Mouse (Mus musculus) heart, embryonic 11.5 days (tissue): Measurements from ENCODE around the gene Mkrn2os. TPM values are rescaled to one million over a fixed set of nuclear protein-coding genes. Genes with fewer than 3 reads are reported as not detected.

ENCODE experiments used
- ATAC-seq: fragments of 200-750 bp; cut with Nextera tagmentation; replicated peaks from 2 replicates; pipeline ENCODE4 v1.8.0; 2017; ENCODE audit warnings: moderate library complexity; ENCODE audit not compliant: insufficient number of reproducible peaks, low FRiP score, low TSS enrichment
- H3K27ac ChIP-seq: fragments of 300-500 bp; sonication (generic); 2 replicates; pipeline ENCODE4 v1.5.1; 2014; ENCODE audit warnings: mild to moderate bottlenecking, low read depth, low read length
- H3K27me3 ChIP-seq: fragments of 300-500 bp; sonication (generic); 2 replicates; pipeline ENCODE4 v1.6.1; 2014; ENCODE audit warnings: mild to moderate bottlenecking, low read length, mixed read lengths; ENCODE audit not compliant: control insufficient read depth, insufficient read depth
- H3K36me3 ChIP-seq: fragments of 300-500 bp; sonication (generic); 2 replicates; pipeline ENCODE4 v1.6.1; 2014; ENCODE audit warnings: mild to moderate bottlenecking, low read length, moderate library complexity, mixed read lengths; ENCODE audit not compliant: control insufficient read depth, insufficient read depth
- H3K4me1 ChIP-seq: fragments of 300-500 bp; sonication (generic); 2 replicates; pipeline ENCODE4 v1.6.1; 2014; ENCODE audit warnings: low read length; ENCODE audit not compliant: control insufficient read depth, insufficient read depth
- H3K4me2 ChIP-seq: fragments of 300-500 bp; sonication (generic); 2 replicates; pipeline ENCODE4 v1.6.1; 2014; ENCODE audit warnings: mild to moderate bottlenecking, moderate library complexity
- H3K4me3 ChIP-seq: fragments of 300-500 bp; sonication (generic); 2 replicates; pipeline ENCODE4 v1.5.1; 2014; ENCODE audit warnings: low read depth, low read length
- H3K9ac ChIP-seq: fragments of 300-500 bp; sonication (generic); 2 replicates; pipeline ENCODE4 v1.6.1; 2014; ENCODE audit warnings: mild to moderate bottlenecking, low read depth, low read length, moderate library complexity
- H3K9me3 ChIP-seq: fragments of 300-500 bp; sonication (generic); replicated peaks from 2 replicates; pipeline ENCODE4 v1.6.1; 2016; ENCODE audit warnings: low read length; ENCODE audit not compliant: control insufficient read depth
- WGBS: fragments of 180-500 bp; shearing (Covaris S2); extraction: QIAGEN DNeasy Blood & Tissue Kit; methylation state at CpG from one replicate; pipeline ENCODE4 v1.1.7; 2014; ENCODE audit not compliant: insufficient replicate concordance; 5-methylcytosine and 5-hydroxymethylcytosine counted together
- polyA plus RNA-seq: library from polyadenylated mRNA; unstranded; fragments of >200 nt; fragmentation: Nextera tagmentation; extraction: Ambion mirVana; gene quantifications from 2 replicates; pipeline ENCODE4 v1.2.1, GENCODE M21; 2014

Gene Mkrn2os
- polyA plus RNA-seq, 1 experiment from 2014 or later = 0.21 TPM

DNA sequence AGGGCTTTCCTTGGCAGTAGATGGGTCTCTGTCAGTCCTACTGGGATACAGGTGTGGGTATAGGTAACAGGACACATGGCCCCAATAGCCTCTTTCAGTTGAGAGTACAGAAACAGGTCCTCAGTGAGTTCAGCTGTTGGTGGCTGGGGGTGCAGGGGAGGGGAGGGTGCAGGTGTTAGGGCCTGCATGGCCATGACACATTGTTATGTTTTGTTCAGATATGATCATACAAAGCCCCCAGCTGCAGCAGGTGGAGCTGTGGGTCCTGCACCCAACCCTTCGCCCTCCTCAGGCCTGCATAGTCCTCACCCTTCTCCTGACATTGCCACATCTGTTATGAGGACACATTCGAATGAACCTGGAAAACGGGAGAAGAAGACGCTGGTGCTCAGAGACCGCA, 17.9 kb upstream of the Mkrn2os start:
- Histone ChIP-seq H3K27ac (no peak overlapping the region), H3K4me2 (no peak overlapping the region), H3K36me3 (peaks cover 15% of the 10 kb centered on the region), H3K27me3 (no peaks in the 10 kb centered on the region), H3K9ac (no peak overlapping the region), H3K4me1 (no peaks in the 10 kb centered on the region), H3K9me3 (no peaks in the 10 kb centered on the region), H3K4me3 (no peak overlapping the region)
- no peak for ATAC-seq
- 84% methylated on average over 5 of the region's 5 CpGs for WGBS

DNA sequence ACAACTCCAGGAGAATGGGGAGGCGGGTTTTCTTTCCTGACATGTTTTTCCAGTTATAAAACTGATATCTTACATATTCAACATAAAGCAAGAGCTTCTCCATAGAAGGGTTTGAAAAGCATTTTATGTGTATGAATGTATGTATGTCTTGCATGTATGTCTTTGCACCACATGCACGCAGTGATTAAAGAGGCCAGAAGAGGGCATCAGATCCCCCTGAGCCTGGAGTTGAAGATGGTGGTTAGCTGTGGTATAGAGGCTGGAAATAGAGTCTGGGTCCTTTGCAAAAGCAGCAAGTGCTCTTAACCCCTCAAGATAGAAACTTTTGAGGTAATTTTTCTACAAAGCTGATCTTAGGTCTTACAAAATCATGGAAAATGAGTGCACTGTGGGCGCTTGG, 16.7 kb upstream of the Mkrn2os start:
- Histone ChIP-seq H3K36me3 (peaks cover 9% of the 10 kb centered on the region; the same call in 1 of the 2 replicates), H3K27ac (no peak overlapping the region), H3K4me1 (no peaks in the 10 kb centered on the region), H3K4me3 (no peak overlapping the region), H3K4me2 (no peak overlapping the region), H3K27me3 (no peaks in the 10 kb centered on the region), H3K9me3 (no peaks in the 10 kb centered on the region), H3K9ac (no peak overlapping the region)
- ATAC-seq = no peak
- 59% methylated on average over 3 of the region's 3 CpGs for WGBS

DNA sequence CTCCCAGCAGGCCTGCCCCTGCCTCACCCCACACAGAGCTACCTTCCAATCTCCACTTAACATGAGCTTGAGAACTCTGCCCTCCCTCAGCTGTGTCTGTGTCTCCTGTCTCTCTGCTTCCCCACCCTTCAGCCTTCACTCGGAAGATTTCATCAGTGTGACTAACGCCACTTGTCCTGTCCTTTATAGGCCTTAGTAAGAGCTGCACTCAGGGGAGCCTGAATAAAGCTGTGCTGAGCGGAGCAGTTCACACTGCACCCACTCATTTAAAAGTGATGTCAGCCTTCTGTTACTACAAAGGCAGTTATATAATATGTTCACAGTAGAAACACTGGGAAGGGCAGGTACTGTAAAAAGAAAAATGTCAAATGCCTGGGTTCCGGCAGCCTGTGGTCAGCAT, 15.1 kb upstream of the Mkrn2os start:
- WGBS = 69% methylated on average over 4 of the region's 4 CpGs
- H3K9ac ChIP-seq = peak overlapping the region; percentile 22; the same call in 1 of the 2 replicates
- H3K27me3 ChIP-seq = no peaks in the 10 kb centered on the region
- peaks cover 5% of the 10 kb centered on the region; the same call in 1 of the 2 replicates for H3K36me3 ChIP-seq
- peaks cover 4% of the 10 kb centered on the region; the same call in 1 of the 2 replicates for H3K4me1 ChIP-seq
- no peak overlapping the region for H3K4me2 ChIP-seq
- ATAC-seq = no peak
- H3K27ac ChIP-seq = no peak overlapping the region
- H3K4me3 ChIP-seq = no peak overlapping the region
- H3K9me3 ChIP-seq = no peaks in the 10 kb centered on the region

DNA sequence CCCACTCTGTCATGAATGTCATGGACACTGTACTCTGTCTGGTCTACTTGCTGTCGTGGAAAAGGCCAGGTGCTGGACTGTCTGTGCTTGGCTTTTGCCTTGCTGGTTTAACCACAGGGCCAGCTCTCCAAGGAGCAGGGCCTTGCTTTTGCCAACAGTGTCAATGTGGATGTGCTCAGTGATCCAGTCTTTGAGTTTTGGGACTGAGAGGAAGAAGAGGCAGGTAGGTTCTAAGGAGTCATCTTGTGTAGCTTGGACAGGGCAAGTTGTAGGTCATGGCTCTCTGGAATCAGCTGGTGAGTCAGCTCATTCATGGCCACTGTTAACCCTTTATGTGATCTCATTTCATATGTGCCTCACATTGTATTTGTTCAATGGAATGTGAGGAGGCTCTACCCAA, 14.1 kb upstream of the Mkrn2os start:
- Histone ChIP-seq H3K4me2 (no peak overlapping the region), H3K27ac (no peak overlapping the region), H3K4me3 (no peak overlapping the region), H3K27me3 (no peaks in the 10 kb centered on the region), H3K9ac (no peak overlapping the region), H3K9me3 (no peaks in the 10 kb centered on the region), H3K36me3 (peaks cover 5% of the 10 kb centered on the region; the same call in 1 of the 2 replicates), H3K4me1 (peaks cover 4% of the 10 kb centered on the region; the same call in 1 of the 2 replicates)
- ATAC-seq = no peak
- WGBS = 89% methylated on average over 1 of the region's 1 CpGs

DNA sequence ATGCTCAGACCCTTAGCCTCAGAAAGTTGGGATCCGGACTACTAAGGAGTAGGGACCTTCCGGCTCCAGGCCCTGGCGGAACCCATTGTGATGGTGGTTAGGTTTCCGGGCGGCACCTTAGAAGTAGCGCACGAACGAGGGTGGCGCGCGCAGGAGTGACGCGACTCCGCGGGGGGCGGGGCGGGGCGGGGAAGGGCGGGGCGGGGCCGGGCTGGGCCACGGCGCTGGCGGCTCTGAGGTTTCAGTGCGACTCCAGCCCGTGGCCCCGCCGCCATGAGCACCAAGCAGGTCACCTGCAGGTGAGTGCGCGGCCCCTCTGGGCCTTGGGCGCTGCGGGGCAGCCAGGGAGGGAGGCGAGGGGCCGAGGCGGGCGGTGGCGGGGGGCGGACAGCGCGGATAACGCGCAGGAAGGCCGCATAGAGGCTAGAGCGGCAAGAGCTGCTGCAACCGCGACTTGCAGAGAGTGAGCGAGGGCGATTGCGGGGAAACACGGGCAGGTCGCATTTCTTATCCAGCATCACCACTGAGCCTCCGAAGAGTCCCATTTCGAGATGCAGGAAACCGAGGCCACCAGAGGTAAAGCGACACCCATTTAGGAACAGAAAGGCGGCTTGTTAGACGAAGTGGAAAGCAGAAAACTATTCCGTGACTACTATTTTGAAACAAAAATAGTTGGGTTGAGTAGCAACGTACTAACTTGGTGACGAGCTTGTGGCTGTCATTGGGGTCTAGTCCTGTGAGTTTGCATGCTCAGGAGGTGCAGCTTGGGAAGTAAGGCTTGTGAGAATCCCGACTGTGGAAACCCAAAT, 9.5 kb upstream of the Mkrn2os start, which contains the start of gene Mkrn2:
TSS of gene Mkrn2 (plus strand) at position 188 of the 809 bp plus-strand sequence.
- under 1% methylated on average over 60 of the region's 61 CpGs for WGBS

DNA sequence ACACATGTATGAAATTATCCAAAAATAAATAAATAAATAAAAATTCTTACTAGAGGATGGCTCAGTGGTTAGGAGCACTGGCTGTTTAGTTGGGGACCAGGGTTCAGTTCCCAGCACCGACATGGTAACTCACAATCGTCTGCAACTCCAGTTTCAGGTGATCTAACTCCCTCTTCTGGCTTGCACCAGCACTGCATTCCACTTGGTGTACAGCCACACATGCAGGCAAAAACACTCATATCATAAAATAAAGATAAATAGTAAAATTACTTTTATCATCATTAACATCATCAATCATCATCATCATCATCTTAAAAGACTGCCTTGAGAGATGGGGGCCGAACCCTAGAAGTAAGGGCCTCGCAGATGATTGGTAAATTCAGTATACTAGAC, 8.9 kb upstream of the Mkrn2os start:
- Histone ChIP-seq H3K4me3 (peak overlapping the region; percentile 94), H3K27ac (no peak overlapping the region), H3K9me3 (no peaks in the 10 kb centered on the region), H3K4me1 (peaks cover 4% of the 10 kb centered on the region; the same call in 1 of the 2 replicates), H3K9ac (no peak overlapping the region), H3K36me3 (no peaks in the 10 kb centered on the region), H3K4me2 (peak overlapping the region; percentile 81), H3K27me3 (no peaks in the 10 kb centered on the region)
- no peak for ATAC-seq
- 63% methylated on average over 4 of the region's 4 CpGs for WGBS

More for the DNA sequence above, 9.5 kb upstream of the Mkrn2os start, which contains the start of gene Mkrn2:
- peaks cover 4% of the 10 kb centered on the region; the same call in 1 of the 2 replicates for H3K4me1 ChIP-seq
- no peaks in the 10 kb centered on the region for H3K27me3 ChIP-seq
- ATAC-seq = peak; percentile 90
- H3K4me2 ChIP-seq = peak within 1 kb of the TSS; percentile 81
- H3K9me3 ChIP-seq = no peaks in the 10 kb centered on the region
- H3K9ac ChIP-seq = peak within 1 kb of the TSS; percentile 90
- H3K36me3 ChIP-seq = no peaks in the 10 kb centered on the region
- H3K4me3 ChIP-seq = peak within 1 kb of the TSS; percentile 94
- peak within 1 kb of the TSS; percentile 59 for H3K27ac ChIP-seq

DNA sequence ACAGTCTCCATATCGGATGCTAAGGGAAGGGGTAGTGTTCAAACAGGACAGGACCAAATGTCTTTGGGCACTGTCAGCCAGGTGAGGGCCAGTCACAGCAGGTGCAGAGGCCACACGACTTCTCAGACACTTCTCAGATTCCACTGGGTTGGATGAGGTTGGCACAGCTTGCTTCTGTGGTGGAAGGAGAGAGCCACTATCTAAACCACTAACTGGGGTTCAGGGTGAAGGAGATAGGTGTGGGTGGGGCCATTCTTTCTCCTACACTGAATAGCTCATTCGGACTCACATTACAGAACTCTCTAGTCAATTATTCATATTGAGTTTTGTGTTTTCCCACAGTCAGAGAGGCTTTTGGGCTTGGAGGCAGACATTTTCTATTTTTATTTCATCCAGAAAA, 3.3 kb upstream of the Mkrn2os start:
- Histone ChIP-seq H3K4me3 (no peak overlapping the region), H3K4me1 (no peaks in the 10 kb centered on the region), H3K9ac (no peak overlapping the region), H3K9me3 (no peaks in the 10 kb centered on the region), H3K36me3 (no peaks in the 10 kb centered on the region), H3K27ac (no peak overlapping the region), H3K4me2 (no peak overlapping the region), H3K27me3 (no peaks in the 10 kb centered on the region)
- ATAC-seq = no peak
- WGBS = 55% methylated on average over 3 of the region's 3 CpGs

DNA sequence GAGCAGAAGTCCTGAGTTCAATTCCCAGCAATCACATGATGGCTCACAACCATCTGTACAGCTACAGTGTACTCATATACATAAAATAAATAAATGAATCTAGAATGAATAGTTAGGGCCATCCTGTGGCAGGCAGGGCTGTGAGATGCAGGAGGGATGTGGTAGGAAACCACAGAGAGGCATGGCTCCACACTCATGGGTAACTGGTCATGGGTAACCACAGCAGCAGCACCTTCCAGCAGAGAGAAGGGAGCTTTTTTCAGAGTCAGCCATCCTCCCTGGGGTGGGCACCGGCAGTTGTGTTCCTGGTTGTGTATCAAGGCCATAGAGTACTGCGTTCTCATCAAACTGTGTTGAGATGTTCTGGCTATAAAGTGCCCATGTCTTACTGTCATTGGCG, 2.1 kb upstream of the Mkrn2os start:
- H3K4me2 ChIP-seq = no peak overlapping the region
- H3K9ac ChIP-seq = no peak overlapping the region
- ATAC-seq = no peak
- no peaks in the 10 kb centered on the region for H3K27me3 ChIP-seq
- no peak overlapping the region for H3K27ac ChIP-seq
- H3K36me3 ChIP-seq = no peaks in the 10 kb centered on the region
- H3K4me3 ChIP-seq = no peak overlapping the region
- H3K4me1 ChIP-seq = no peaks in the 10 kb centered on the region
- WGBS = 74% methylated on average over 3 of the region's 3 CpGs
- no peaks in the 10 kb centered on the region for H3K9me3 ChIP-seq

DNA sequence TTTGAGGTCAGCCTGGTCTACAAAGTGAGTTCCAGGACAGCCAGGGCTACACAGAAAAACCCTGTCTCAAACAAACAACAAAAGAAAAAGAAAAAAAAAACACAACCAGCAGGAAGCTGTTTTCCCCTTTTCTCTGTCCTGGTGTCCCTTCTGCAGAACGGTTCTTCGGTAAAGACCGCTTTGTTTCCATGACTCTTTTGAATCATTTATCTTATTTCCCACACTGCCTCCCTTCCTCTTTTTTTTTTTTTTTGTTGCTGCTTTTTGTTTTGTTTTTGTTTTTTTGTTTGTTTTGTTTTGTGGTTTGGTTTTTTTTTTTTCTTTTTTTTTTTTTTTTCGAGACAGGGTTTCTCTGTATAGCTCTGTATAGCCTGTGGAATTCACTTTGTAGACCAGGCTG, 876 bp upstream of the Mkrn2os start:
- H3K36me3 ChIP-seq = no peaks in the 10 kb centered on the region
- no peak overlapping the region for H3K4me2 ChIP-seq
- no peaks in the 10 kb centered on the region for H3K27me3 ChIP-seq
- H3K4me3 ChIP-seq = no peak overlapping the region
- ATAC-seq = no peak
- no peak overlapping the region for H3K9ac ChIP-seq
- WGBS = 70% methylated on average over 4 of the region's 4 CpGs
- no peaks in the 10 kb centered on the region for H3K9me3 ChIP-seq
- H3K4me1 ChIP-seq = no peaks in the 10 kb centered on the region
- H3K27ac ChIP-seq = no peak overlapping the region
